Mouse (Mus musculus) central nervous system, embryonic 14 days (tissue): Measurements from ENCODE around the gene Nrcam. TPM values are rescaled to one million over a fixed set of nuclear protein-coding genes. Genes with fewer than 3 reads are reported as not detected.

ENCODE experiments used
- polyA plus RNA-seq: library from polyadenylated mRNA; depleted of rRNA; stranded (reverse); fragments of >200 nt; gene quantifications from 2 replicates; pipeline ENCODE4 v1.2.3, GENCODE M21; 2012; rRNA removed

Gene Nrcam
- 61.3 and 65.0 TPM in 2 replicates for polyA plus RNA-seq

GRCm38 (mm10) chr12:44328381-44329315 is at the start of gene Nrcam:
TSS of gene Nrcam (plus strand) at chr12:44328885.

Other genes starting within 250 kb of the Nrcam start
- gene Dnajb9, start 118.6 kb upstream of the Nrcam start, polyA plus RNA-seq, result 11.5 and 13.0 TPM in 2 replicates
- 47.0 and 51.1 TPM in 2 replicates for gene Pnpla8, start 107.5 kb upstream of the Nrcam start, polyA plus RNA-seq